Mouse (Mus musculus) limb, embryonic 14.5 days (tissue): ENCODE measurements at regions not wholly inside any gene's neighbourhood (a gene's known extent, or its start where the extent isn't known, plus 50 kb on each side); places are given as distances from the start of the nearest gene placed in this dataset.
A peak's percentile ranks its signal among the peaks of the same experiment; 100 is the strongest.

Experiments used
- ATAC-seq: fragments of 200-750 bp; cut with Nextera tagmentation; 2 replicates; pipeline ENCODE4 v1.8.0; 2017; ENCODE audit warnings: low read depth, moderate number of reproducible peaks, moderate TSS enrichment; ENCODE audit not compliant: low FRiP score
- DNase-seq: peaks from one replicate; pipeline ENCODE4 v3.0.0-alpha.2; 2015; ENCODE audit warnings: low spot score
- H3K27ac ChIP-seq: fragments of 300-500 bp; sonication (generic); replicated peaks from 2 replicates; pipeline ENCODE4 v1.5.1; 2014; ENCODE audit warnings: low read depth, mild to moderate bottlenecking, low read length, moderate library complexity, mixed read lengths
- H3K27me3 ChIP-seq: fragments of 300-500 bp; sonication (generic); 2 replicates; pipeline ENCODE4 v1.6.1; 2014; ENCODE audit warnings: low read length, mixed read lengths; ENCODE audit not compliant: control insufficient read depth, insufficient read depth
- H3K36me3 ChIP-seq: fragments of 300-500 bp; sonication (generic); 2 replicates; pipeline ENCODE4 v1.6.1; 2014; ENCODE audit warnings: mild to moderate bottlenecking, low read length, moderate library complexity, mixed read lengths; ENCODE audit not compliant: control insufficient read depth, insufficient read depth
- H3K4me1 ChIP-seq: fragments of 300-500 bp; sonication (generic); 2 replicates; pipeline ENCODE4 v1.6.1; 2014; ENCODE audit warnings: antibody characterized with exemption, low read length, mixed read lengths; ENCODE audit not compliant: control insufficient read depth, insufficient read depth
- H3K4me2 ChIP-seq: fragments of 300-500 bp; sonication (generic); replicated peaks from 2 replicates; pipeline ENCODE4 v1.6.1; 2014; ENCODE audit warnings: low read depth, mild to moderate bottlenecking, low read length, moderate library complexity; ENCODE audit not compliant: severe bottlenecking
- H3K4me3 ChIP-seq: fragments of 300-500 bp; sonication (generic); replicated peaks from 2 replicates; pipeline ENCODE4 v1.5.1; 2014; ENCODE audit warnings: low read length
- H3K9ac ChIP-seq: fragments of 300-500 bp; sonication (generic); 2 replicates; pipeline ENCODE4 v1.6.1; 2014; ENCODE audit warnings: mild to moderate bottlenecking, low read depth, low read length, moderate library complexity; ENCODE audit not compliant: severe bottlenecking
- H3K9me3 ChIP-seq: fragments of 300-500 bp; sonication (generic); 2 replicates; pipeline ENCODE4 v1.6.1; 2016; ENCODE audit warnings: low read length; ENCODE audit not compliant: control insufficient read depth
- POLR2A ChIP-seq: fragments of 200-500 bp; IDR thresholded peaks from 2 replicates; pipeline ENCODE4 v1.8.0; 2012; ENCODE audit warnings: inconsistent platforms, mild to moderate bottlenecking, moderate library complexity, borderline replicate concordance; ENCODE audit not compliant: insufficient read depth, insufficient read length; ENCODE audit errors: extremely low read depth
- WGBS: fragments of 180-500 bp; shearing (Covaris S2); extraction: QIAGEN DNeasy Blood & Tissue Kit; methylation state at CpG from one replicate; pipeline ENCODE4 v1.1.7; 2014; 5-methylcytosine and 5-hydroxymethylcytosine counted together

- no peaks in the 10 kb centered on the region for H3K36me3 ChIP-seq
- no peaks in the 10 kb centered on the region for H3K9me3 ChIP-seq
- H3K27me3 ChIP-seq: no peaks in the 10 kb centered on the region
- ATAC-seq (peak; percentile 80; the same call in 1 of the 2 replicates), DNase-seq (peak; percentile 62)
- no peak for TF ChIP-seq POLR2A
- H3K4me3 ChIP-seq: peak overlapping the region; percentile 16
- 14% methylated on average over 20 of the region's 20 CpGs for WGBS
- no peak overlapping the region for H3K27ac ChIP-seq
- peak overlapping the region; percentile 41 for H3K4me2 ChIP-seq
- 0 out of 2 replicates have a peak overlapping the region, but pooled peaks have one; percentile 2 for H3K9ac ChIP-seq
- H3K4me1 ChIP-seq: 0 out of 2 replicates have a peak, but pooled peaks cover 4% of the 10 kb centered on the region
Observed at GRCm38 (mm10) chr13:63627184-63627893, 53.9 kb upstream of the Ptch1 start.

GRCm38 (mm10) chr13:63627894-63628287 is 54.5 kb upstream of the Ptch1 start:
- TF ChIP-seq POLR2A: no peak
- H3K4me3 ChIP-seq: peak overlapping the region; percentile 16; the same call in 1 of the 2 replicates
- ATAC-seq (no peak), DNase-seq (no peak)
- H3K4me2 ChIP-seq: peak overlapping the region; percentile 41
- no peaks in the 10 kb centered on the region for H3K9me3 ChIP-seq
- H3K36me3 ChIP-seq: no peaks in the 10 kb centered on the region
- no peak overlapping the region for H3K27ac ChIP-seq
- no peaks in the 10 kb centered on the region for H3K27me3 ChIP-seq
- H3K4me1 ChIP-seq: 0 out of 2 replicates have a peak, but pooled peaks cover 4% of the 10 kb centered on the region
- H3K9ac ChIP-seq: no peak overlapping the region
- 87% methylated on average over 4 of the region's 4 CpGs for WGBS

- WGBS: 35% methylated on average over 5 of the region's 5 CpGs
Observed at GRCm38 (mm10) chr13:63631771-63632347, 58.5 kb upstream of the Ptch1 start.

GRCm38 (mm10) chr13:63634294-63634693 is 60.9 kb upstream of the Ptch1 start:
- Histone ChIP-seq H3K4me1 (no peaks in the 10 kb centered on the region), H3K27ac (no peak overlapping the region), H3K4me3 (no peak overlapping the region), H3K9me3 (no peaks in the 10 kb centered on the region), H3K4me2 (no peak overlapping the region), H3K27me3 (no peaks in the 10 kb centered on the region), H3K9ac (no peak overlapping the region), H3K36me3 (no peaks in the 10 kb centered on the region)
- ATAC-seq: no peak
- WGBS: 74% methylated on average over 2 of the region's 2 CpGs
- no peak for TF ChIP-seq POLR2A
- DNase-seq: no peak

More at GRCm38 (mm10) chr13:63631771-63632347, 58.5 kb upstream of the Ptch1 start:
- Histone ChIP-seq H3K9ac (no peak overlapping the region), H3K4me3 (no peak overlapping the region), H3K9me3 (no peaks in the 10 kb centered on the region), H3K4me1 (0 out of 2 replicates have a peak, but pooled peaks cover 4% of the 10 kb centered on the region), H3K27ac (no peak overlapping the region), H3K36me3 (no peaks in the 10 kb centered on the region), H3K4me2 (no peak overlapping the region), H3K27me3 (no peaks in the 10 kb centered on the region)
- no peak for DNase-seq
- no peak for ATAC-seq
- no peak for TF ChIP-seq POLR2A

- Histone ChIP-seq H3K27ac (peak overlapping the region; percentile 23), H3K4me1 (peaks cover 26% of the 10 kb centered on the region), H3K36me3 (no peaks in the 10 kb centered on the region), H3K9me3 (no peaks in the 10 kb centered on the region), H3K27me3 (no peaks in the 10 kb centered on the region), H3K4me3 (no peak overlapping the region), H3K4me2 (0 out of 2 replicates have a peak overlapping the region, but pooled peaks have one; percentile 16), H3K9ac (no peak overlapping the region)
- DNase-seq (no peak), ATAC-seq (peak; percentile 56)
- TF ChIP-seq POLR2A: no peak
- 20% methylated on average over 12 of the region's 12 CpGs for WGBS
Observed at GRCm38 (mm10) chr13:63641649-63642226, 68.3 kb upstream of the Ptch1 start.
